Mouse (Mus musculus) G1E (cell line): ENCODE results near the gene Cmklr1. TPM values are rescaled to one million over a fixed set of nuclear protein-coding genes. Genes with fewer than 3 reads are reported as not detected.

ENCODE experiments used
- ATAC-seq: 2 replicates; pipeline ENCODE4 v1.8.0; 2016; ENCODE audit warnings: mild to moderate bottlenecking; ENCODE audit not compliant: insufficient number of reproducible peaks, poor library complexity, low FRiP score, severe bottlenecking; ENCODE audit errors: extremely low read depth
- DNase-seq: peaks from one replicate; pipeline ENCODE4 v3.0.0; 2012; ENCODE audit warnings: low spot score
- H3K27me3 ChIP-seq: 2 replicates; pipeline ENCODE4 v1.6.1; 2012; ENCODE audit warnings: mild to moderate bottlenecking, low read length, inconsistent platforms; ENCODE audit not compliant: insufficient read depth
- H3K36me3 ChIP-seq: replicated peaks from 2 replicates; pipeline ENCODE3; 2012; ENCODE audit warnings: mild to moderate bottlenecking, inconsistent platforms
- H3K4me1 ChIP-seq: 2 replicates; pipeline ENCODE4 v1.6.1; 2012; ENCODE audit warnings: low read depth, low read length, inconsistent platforms, mixed read lengths; ENCODE audit not compliant: insufficient read depth
- H3K4me3 ChIP-seq: 2 replicates; pipeline ENCODE4 v1.5.1; 2012; ENCODE audit warnings: low read depth, mild to moderate bottlenecking, inconsistent platforms, low read length, moderate library complexity, mixed read lengths
- H3K9me3 ChIP-seq: replicated peaks from 2 replicates; pipeline ENCODE4 v1.6.1; 2012; ENCODE audit warnings: inconsistent platforms
- CTCF ChIP-seq: IDR thresholded peaks from 2 replicates; pipeline ENCODE4 v1.5.1; 2012; ENCODE audit warnings: low read depth, low read length, inconsistent platforms, mixed read lengths
- GATA1 ChIP-seq: IDR thresholded peaks from 2 replicates; pipeline ENCODE4 v1.6.1; 2012; ENCODE audit warnings: borderline replicate concordance, low read length, inconsistent platforms, mixed read lengths
- GATA2 ChIP-seq: IDR thresholded peaks from 2 replicates; pipeline ENCODE4 v1.6.1; 2012; ENCODE audit warnings: low read depth, low read length, inconsistent platforms, borderline replicate concordance
- POLR2AphosphoS5 ChIP-seq: IDR thresholded peaks from 2 replicates; pipeline ENCODE4 v1.6.1; 2012; ENCODE audit warnings: low read depth, low read length, inconsistent platforms; ENCODE audit not compliant: insufficient replicate concordance
- TAL1 ChIP-seq: conservative IDR thresholded peaks from 2 replicates; pipeline ENCODE4 v1.6.1; 2012; ENCODE audit warnings: low read depth, low read length, inconsistent platforms, mixed read lengths
- polyA plus RNA-seq: library from polyadenylated mRNA; stranded (reverse); fragments of >175 nt; gene quantifications from 2 replicates; pipeline ENCODE4 v1.2.3, GENCODE M21; 2012
- total RNA-seq, 2 experiments: library from RNA; stranded (forward) in 1 of 2; stranded (reverse) in 1 of 2; fragments of 200-1000 nt in 1 of 2; fragments of >200 nt in 1 of 2; fragmentation: Nextera tagmentation in 1 of 2; gene quantifications; 2 replicates each; pipeline ENCODE4 v1.2.3; 2014 to 2017

Gene Cmklr1
- total and polyA plus RNA-seq, 3 experiments: 0.05 TPM; not detected in 2

- Histone ChIP-seq H3K4me1 (no peaks in the 10 kb centered on the region), H3K27me3 (no peaks in the 10 kb centered on the region), H3K9me3 (peaks cover 76% of the 10 kb centered on the region), H3K36me3 (no peaks in the 10 kb centered on the region), H3K4me3 (no peak overlapping the region)
- ATAC-seq (no peak), DNase-seq (no peak)
- TF ChIP-seq POLR2AphosphoS5: no peak
- no peak for TF ChIP-seq GATA1
- TF ChIP-seq GATA2: no peak
- no peak for TF ChIP-seq TAL1
- no peak for TF ChIP-seq CTCF
Observed at GRCm38 (mm10) chr5:113687514-113687913, 37.3 kb upstream of the Cmklr1 start.

GRCm38 (mm10) chr5:113685471-113685870 lies 35.2 kb upstream of the Cmklr1 start:
- DNase-seq (no peak), ATAC-seq (no peak)
- Histone ChIP-seq H3K4me1 (no peaks in the 10 kb centered on the region), H3K9me3 (peaks cover 77% of the 10 kb centered on the region), H3K4me3 (no peak overlapping the region), H3K27me3 (no peaks in the 10 kb centered on the region), H3K36me3 (no peaks in the 10 kb centered on the region)
- TF ChIP-seq TAL1 (no peak), POLR2AphosphoS5 (no peak), GATA2 (no peak), CTCF (no peak), GATA1 (no peak)

- Histone ChIP-seq H3K9me3 (peaks cover 76% of the 10 kb centered on the region), H3K4me1 (no peaks in the 10 kb centered on the region), H3K4me3 (no peak overlapping the region), H3K36me3 (no peaks in the 10 kb centered on the region), H3K27me3 (no peaks in the 10 kb centered on the region)
- DNase-seq (no peak), ATAC-seq (no peak)
- TF ChIP-seq TAL1: no peak
- no peak for TF ChIP-seq POLR2AphosphoS5
- no peak for TF ChIP-seq CTCF
- no peak for TF ChIP-seq GATA2
- TF ChIP-seq GATA1: no peak
Observed at GRCm38 (mm10) chr5:113683246-113683645, 33.0 kb upstream of the Cmklr1 start.

- no peaks in the 10 kb centered on the region for H3K4me1 ChIP-seq
- no peak overlapping the region for H3K4me3 ChIP-seq
- no peaks in the 10 kb centered on the region for H3K36me3 ChIP-seq
- no peak for DNase-seq
- H3K9me3 ChIP-seq: peaks cover 72% of the 10 kb centered on the region
- no peaks in the 10 kb centered on the region for H3K27me3 ChIP-seq
- no peak for ATAC-seq
- no peak for TF ChIP-seq CTCF
- TF ChIP-seq GATA2: no peak
- TF ChIP-seq POLR2AphosphoS5: no peak
- no peak for TF ChIP-seq GATA1
- TF ChIP-seq TAL1: no peak
Observed at GRCm38 (mm10) chr5:113682472-113682871, 32.2 kb upstream of the Cmklr1 start.

- no peak overlapping the region for H3K4me3 ChIP-seq
- peaks cover 75% of the 10 kb centered on the region for H3K9me3 ChIP-seq
- no peaks in the 10 kb centered on the region for H3K36me3 ChIP-seq
- no peaks in the 10 kb centered on the region for H3K27me3 ChIP-seq
- no peaks in the 10 kb centered on the region for H3K4me1 ChIP-seq
- DNase-seq (no peak), ATAC-seq (no peak)
- TF ChIP-seq GATA2: no peak
- TF ChIP-seq POLR2AphosphoS5: no peak
- TF ChIP-seq GATA1: no peak
- TF ChIP-seq CTCF: no peak
- TF ChIP-seq TAL1: no peak
Observed at GRCm38 (mm10) chr5:113681219-113681618, 31.0 kb upstream of the Cmklr1 start.

GRCm38 (mm10) chr5:113679509-113679908 lies 29.3 kb upstream of the Cmklr1 start:
- ATAC-seq (no peak), DNase-seq (no peak)
- Histone ChIP-seq H3K4me1 (no peaks in the 10 kb centered on the region), H3K4me3 (no peak overlapping the region), H3K36me3 (no peaks in the 10 kb centered on the region), H3K9me3 (peaks cover 78% of the 10 kb centered on the region), H3K27me3 (no peaks in the 10 kb centered on the region)
- TF ChIP-seq CTCF: no peak
